Mouse (Mus musculus) G1E (cell line): ENCODE results near the gene Defb46. TPM values are rescaled to one million over a fixed set of nuclear protein-coding genes. Genes with fewer than 3 reads are reported as not detected.

ENCODE experiments used
- ATAC-seq: 2 replicates; pipeline ENCODE4 v1.8.0; 2016; ENCODE audit warnings: mild to moderate bottlenecking; ENCODE audit not compliant: insufficient number of reproducible peaks, poor library complexity, low FRiP score, severe bottlenecking; ENCODE audit errors: extremely low read depth
- DNase-seq: peaks from one replicate; pipeline ENCODE4 v3.0.0; 2012; ENCODE audit warnings: low spot score
- H3K27me3 ChIP-seq: 2 replicates; pipeline ENCODE4 v1.6.1; 2012; ENCODE audit warnings: mild to moderate bottlenecking, low read length, inconsistent platforms; ENCODE audit not compliant: insufficient read depth
- H3K36me3 ChIP-seq: replicated peaks from 2 replicates; pipeline ENCODE3; 2012; ENCODE audit warnings: mild to moderate bottlenecking, inconsistent platforms
- H3K4me1 ChIP-seq: 2 replicates; pipeline ENCODE4 v1.6.1; 2012; ENCODE audit warnings: low read depth, low read length, inconsistent platforms, mixed read lengths; ENCODE audit not compliant: insufficient read depth
- H3K4me3 ChIP-seq: 2 replicates; pipeline ENCODE4 v1.5.1; 2012; ENCODE audit warnings: low read depth, mild to moderate bottlenecking, inconsistent platforms, low read length, moderate library complexity, mixed read lengths
- H3K9me3 ChIP-seq: replicated peaks from 2 replicates; pipeline ENCODE4 v1.6.1; 2012; ENCODE audit warnings: inconsistent platforms
- CTCF ChIP-seq: IDR thresholded peaks from 2 replicates; pipeline ENCODE4 v1.5.1; 2012; ENCODE audit warnings: low read depth, low read length, inconsistent platforms, mixed read lengths
- GATA1 ChIP-seq: IDR thresholded peaks from 2 replicates; pipeline ENCODE4 v1.6.1; 2012; ENCODE audit warnings: borderline replicate concordance, low read length, inconsistent platforms, mixed read lengths
- GATA2 ChIP-seq: IDR thresholded peaks from 2 replicates; pipeline ENCODE4 v1.6.1; 2012; ENCODE audit warnings: low read depth, low read length, inconsistent platforms, borderline replicate concordance
- POLR2AphosphoS5 ChIP-seq: IDR thresholded peaks from 2 replicates; pipeline ENCODE4 v1.6.1; 2012; ENCODE audit warnings: low read depth, low read length, inconsistent platforms; ENCODE audit not compliant: insufficient replicate concordance
- TAL1 ChIP-seq: conservative IDR thresholded peaks from 2 replicates; pipeline ENCODE4 v1.6.1; 2012; ENCODE audit warnings: low read depth, low read length, inconsistent platforms, mixed read lengths
- polyA plus RNA-seq: library from polyadenylated mRNA; stranded (reverse); fragments of >175 nt; gene quantifications from 2 replicates; pipeline ENCODE4 v1.2.3, GENCODE M21; 2012
- total RNA-seq, 2 experiments: library from RNA; stranded (forward) in 1 of 2; stranded (reverse) in 1 of 2; fragments of 200-1000 nt in 1 of 2; fragments of >200 nt in 1 of 2; fragmentation: Nextera tagmentation in 1 of 2; gene quantifications; 2 replicates each; pipeline ENCODE4 v1.2.3; 2014 to 2017

The Defb46 gene
- total RNA-seq (2014; fragmentation: Nextera tagmentation) (not detected in 2 replicates), total RNA-seq (2017) (not detected in 2 replicates), polyA plus RNA-seq (not detected in 2 replicates)

DNA sequence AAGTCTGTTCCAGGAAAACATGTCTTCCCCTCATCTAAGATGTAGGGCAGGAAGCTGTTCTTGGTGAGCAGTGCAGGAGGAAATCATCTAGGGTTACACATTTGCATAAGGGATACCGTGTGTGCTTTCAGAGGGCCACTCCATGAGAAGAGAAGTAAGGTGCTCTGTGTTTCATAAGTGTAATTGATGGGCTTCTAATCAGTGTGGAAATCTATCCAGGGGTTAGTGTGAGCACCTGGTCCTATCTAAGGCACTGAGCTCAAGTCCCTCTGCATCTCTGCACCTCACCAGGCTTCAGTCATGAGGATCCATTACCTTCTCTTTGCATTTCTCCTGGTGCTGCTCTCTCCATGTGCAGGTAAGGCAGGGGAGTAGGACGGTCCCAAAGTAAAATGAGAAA lies at the start of gene Defb46:
Gene Defb46 (plus strand): TSS at position 301 of the 400 bp plus-strand sequence.
- TF ChIP-seq GATA1 (no peak), GATA2 (no peak), CTCF (no peak), TAL1 (no peak), POLR2AphosphoS5 (no peak)
- no peak within 1 kb of the TSS for H3K4me3 ChIP-seq
- DNase-seq (no peak), ATAC-seq (no peak)
- no peaks in the 10 kb centered on the region for H3K4me1 ChIP-seq
- no peaks in the 10 kb centered on the region; the same call in 1 of the 2 replicates for H3K27me3 ChIP-seq
- H3K9me3 ChIP-seq: no peaks in the 10 kb centered on the region
- H3K36me3 ChIP-seq: no peaks in the 10 kb centered on the region

- TF ChIP-seq TAL1 (no peak), POLR2AphosphoS5 (no peak), GATA1 (no peak), CTCF (no peak), GATA2 (no peak)
- Histone ChIP-seq H3K27me3 (no peaks in the 10 kb centered on the region), H3K4me1 (no peaks in the 10 kb centered on the region), H3K4me3 (no peak within 1 kb of the TSS), H3K9me3 (no peaks in the 10 kb centered on the region), H3K36me3 (no peaks in the 10 kb centered on the region)
- no peak for DNase-seq
- ATAC-seq: no peak
Observed at GRCm38 (mm10) chr8:19225161-19225560, 14.6 kb upstream of the Defb46 start, which contains the start of gene Defb6. Gene Defb6 (plus strand): TSS chr8:19225478.

DNA sequence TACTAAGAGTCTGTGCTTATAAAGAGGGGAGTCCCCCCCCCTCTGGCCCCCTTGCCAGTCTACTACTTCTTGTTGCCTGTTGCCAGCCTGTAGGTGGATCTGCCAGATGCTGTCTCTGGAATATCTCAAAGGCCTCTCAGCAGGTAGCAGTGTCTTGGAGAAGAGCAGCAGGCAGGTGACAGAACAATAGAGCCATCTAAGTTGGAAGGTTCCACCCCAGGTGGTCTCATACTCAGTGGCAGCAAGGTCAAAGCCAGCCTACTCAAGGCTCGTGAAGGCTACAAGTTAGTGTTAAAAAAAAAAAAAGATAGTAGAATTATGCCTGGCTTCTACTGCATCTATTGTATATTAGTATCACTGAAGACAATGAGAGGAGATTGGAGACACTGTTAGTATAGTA lies 1.6 kb upstream of the Defb46 start:
- no peak overlapping the region for H3K4me3 ChIP-seq
- H3K27me3 ChIP-seq: no peaks in the 10 kb centered on the region; the same call in 1 of the 2 replicates
- no peak for DNase-seq

GRCm38 (mm10) chr8:19247280-19247679 lies 7.6 kb downstream of the Defb46 start, which contains the start of gene Defb5:
Gene Defb5 (plus strand): TSS chr8:19247580.
- no peak for ATAC-seq
- DNase-seq: no peak
- Histone ChIP-seq H3K36me3 (no peaks in the 10 kb centered on the region), H3K4me1 (no peaks in the 10 kb centered on the region), H3K9me3 (no peaks in the 10 kb centered on the region), H3K27me3 (no peaks in the 10 kb centered on the region), H3K4me3 (no peak within 1 kb of the TSS)
- no peak for TF ChIP-seq GATA1

More for the DNA sequence above, 1.6 kb upstream of the Defb46 start:
- Histone ChIP-seq H3K36me3 (no peaks in the 10 kb centered on the region), H3K4me1 (no peaks in the 10 kb centered on the region), H3K9me3 (no peaks in the 10 kb centered on the region)
- TF ChIP-seq GATA1 (no peak), GATA2 (no peak)
- no peak for ATAC-seq

DNA sequence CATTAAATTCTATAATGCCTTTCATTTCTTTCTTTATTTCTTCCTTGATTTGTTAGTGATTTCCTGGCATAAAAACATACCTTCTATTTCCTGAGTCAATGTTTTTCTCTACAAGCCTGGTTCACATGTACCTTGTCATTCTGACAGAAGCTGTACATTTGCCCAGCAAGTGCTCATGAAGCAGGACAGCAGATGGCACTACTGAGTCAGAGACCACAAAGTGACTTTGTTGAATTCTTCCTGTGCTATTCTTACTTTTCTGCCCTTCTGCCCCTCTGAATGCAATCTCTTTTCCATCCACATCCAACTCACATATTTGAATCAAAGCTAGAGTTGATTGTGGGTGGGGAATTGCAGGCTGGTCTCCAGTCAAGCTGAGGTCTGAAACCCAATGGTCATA lies 18.4 kb downstream of the Defb46 start:
- Histone ChIP-seq H3K4me3 (no peak overlapping the region), H3K27me3 (no peaks in the 10 kb centered on the region), H3K9me3 (no peaks in the 10 kb centered on the region), H3K36me3 (no peaks in the 10 kb centered on the region), H3K4me1 (no peaks in the 10 kb centered on the region)
- TF ChIP-seq POLR2AphosphoS5: no peak
- no peak for TF ChIP-seq GATA1
- TF ChIP-seq TAL1: no peak
- TF ChIP-seq CTCF: no peak
- no peak for TF ChIP-seq GATA2
- DNase-seq: no peak
- no peak for ATAC-seq

DNA sequence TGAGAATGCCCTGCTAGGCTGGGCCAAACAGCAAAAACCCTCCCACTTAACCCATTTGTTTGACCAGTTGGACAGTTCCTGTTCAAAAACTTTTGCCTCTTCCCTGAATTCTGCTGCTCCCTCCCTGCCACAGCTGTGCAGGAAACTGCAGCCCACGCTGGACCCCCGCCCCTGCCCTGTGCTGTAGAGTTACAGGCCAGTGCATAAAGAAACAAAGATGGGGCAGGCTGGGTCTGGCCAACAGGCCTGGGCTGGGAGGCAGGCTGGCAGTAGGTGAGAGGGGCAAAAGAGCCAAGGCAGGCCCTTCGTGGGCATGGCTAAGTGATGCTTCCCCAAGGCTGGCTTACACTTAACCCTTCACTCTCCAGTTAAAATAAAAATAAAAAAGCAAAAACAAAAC lies 20.0 kb downstream of the Defb46 start:
- ATAC-seq: no peak
- TF ChIP-seq GATA1 (no peak), CTCF (no peak), POLR2AphosphoS5 (no peak), TAL1 (no peak), GATA2 (no peak)

More for the DNA sequence above, 20.0 kb downstream of the Defb46 start:
- H3K4me3 ChIP-seq: no peak overlapping the region
- no peaks in the 10 kb centered on the region for H3K9me3 ChIP-seq
- no peaks in the 10 kb centered on the region for H3K27me3 ChIP-seq
- no peaks in the 10 kb centered on the region for H3K4me1 ChIP-seq
- H3K36me3 ChIP-seq: no peaks in the 10 kb centered on the region
- DNase-seq: no peak

Other genes starting within 250 kb of the Defb46 start
- not detected in 2 replicates for gene Defb37, start 248.9 kb upstream of the Defb46 start, total RNA-seq (2014; fragmentation: Nextera tagmentation)
- gene Defb37, start 248.9 kb upstream of the Defb46 start, total RNA-seq (2017): not detected in 2 replicates
- not detected in 2 replicates for gene Defb37, start 248.9 kb upstream of the Defb46 start, polyA plus RNA-seq
- not detected in 2 replicates for gene Defb38, start 213.3 kb upstream of the Defb46 start, total RNA-seq (2014; fragmentation: Nextera tagmentation)
- gene Defb38, start 213.3 kb upstream of the Defb46 start, total RNA-seq (2017): not detected in 2 replicates
- gene Defb38, start 213.3 kb upstream of the Defb46 start, polyA plus RNA-seq: not detected in 2 replicates
- gene Defb39, start 175.1 kb upstream of the Defb46 start, total RNA-seq (2014; fragmentation: Nextera tagmentation): not detected in 2 replicates
- gene Defb39, start 175.1 kb upstream of the Defb46 start, total RNA-seq (2017): not detected in 2 replicates
- gene Defb39, start 175.1 kb upstream of the Defb46 start, polyA plus RNA-seq: not detected in 2 replicates
- gene Defb12, start 125.1 kb upstream of the Defb46 start, total RNA-seq (2014; fragmentation: Nextera tagmentation): not detected in 2 replicates
- gene Defb12, start 125.1 kb upstream of the Defb46 start, total RNA-seq (2017): not detected in 2 replicates
- gene Defb12, start 125.1 kb upstream of the Defb46 start, polyA plus RNA-seq: not detected in 2 replicates
- not detected in 2 replicates for gene Defb34, start 116.2 kb upstream of the Defb46 start, total RNA-seq (2014; fragmentation: Nextera tagmentation)
- not detected in 2 replicates for gene Defb34, start 116.2 kb upstream of the Defb46 start, total RNA-seq (2017)
- not detected in 2 replicates for gene Defb34, start 116.2 kb upstream of the Defb46 start, polyA plus RNA-seq
- not detected in 2 replicates for gene Gm45826, start 99.1 kb upstream of the Defb46 start, total RNA-seq (2014; fragmentation: Nextera tagmentation)
- not detected in 2 replicates for gene Gm45826, start 99.1 kb upstream of the Defb46 start, total RNA-seq (2017)
- gene Gm45826, start 99.1 kb upstream of the Defb46 start, polyA plus RNA-seq: not detected in 2 replicates
- gene Defb14, start 45.6 kb upstream of the Defb46 start, total RNA-seq (2014; fragmentation: Nextera tagmentation): not detected in 2 replicates
- not detected in 2 replicates for gene Defb14, start 45.6 kb upstream of the Defb46 start, total RNA-seq (2017)
- not detected in 2 replicates for gene Defb14, start 45.6 kb upstream of the Defb46 start, polyA plus RNA-seq
- not detected in 2 replicates for gene Defb4, start 41.2 kb upstream of the Defb46 start, total RNA-seq (2014; fragmentation: Nextera tagmentation)
- not detected in 2 replicates for gene Defb4, start 41.2 kb upstream of the Defb46 start, total RNA-seq (2017)
- gene Defb4, start 41.2 kb upstream of the Defb46 start, polyA plus RNA-seq: not detected in 2 replicates
- gene Defb6, start 14.4 kb upstream of the Defb46 start, total RNA-seq (2014; fragmentation: Nextera tagmentation): not detected in 2 replicates
- gene Defb6, start 14.4 kb upstream of the Defb46 start, total RNA-seq (2017): not detected in 2 replicates
- not detected in 2 replicates for gene Defb6, start 14.4 kb upstream of the Defb46 start, polyA plus RNA-seq
- not detected in 2 replicates for gene Defb5, start 7.7 kb downstream of the Defb46 start, total RNA-seq (2014; fragmentation: Nextera tagmentation)
- not detected in 2 replicates for gene Defb5, start 7.7 kb downstream of the Defb46 start, total RNA-seq (2017)
- gene Defb5, start 7.7 kb downstream of the Defb46 start, polyA plus RNA-seq: not detected in 2 replicates
- gene Defb3, start 53.4 kb downstream of the Defb46 start, total RNA-seq (2014; fragmentation: Nextera tagmentation): not detected in 2 replicates
- gene Defb3, start 53.4 kb downstream of the Defb46 start, total RNA-seq (2017): not detected in 2 replicates
- gene Defb3, start 53.4 kb downstream of the Defb46 start, polyA plus RNA-seq: not detected in 2 replicates
- not detected in 2 replicates for gene Defb8, start 207.7 kb downstream of the Defb46 start, total RNA-seq (2014; fragmentation: Nextera tagmentation)
- not detected in 2 replicates for gene Defb8, start 207.7 kb downstream of the Defb46 start, total RNA-seq (2017)
- not detected in 2 replicates for gene Defb8, start 207.7 kb downstream of the Defb46 start, polyA plus RNA-seq